Comparison of ENCODE assay signal across 10 mouse cellular contexts in genomic region chr2:104525506-104525905, GRCm38 (mm10). TPM values are rescaled to one million over a fixed set of nuclear protein-coding genes. Genes with fewer than 3 reads are reported as not detected.
DNase-seq lines count a peak whose midpoint lies in the region; ATAC-seq and TF ChIP-seq lines count a peak whose summit lies in the region.
"Had no signal": no experiment of that assay in that cellular context is flagged by ENCODE, and none has a peak within 500 bp of the region (broad histone marks: within the 10 kb centered on the region; RNA-seq: fewer than 3 reads in every experiment).

No protein-coding gene starts in this region.

- no peak overlapping the region for H3K4me3 ChIP-seq in heart, embryonic 10.5 days
- H3K4me3 ChIP-seq in left cerebral cortex, adult 2 months = no peak overlapping the region
- H3K4me3 ChIP-seq in cerebellum, adult 2 months (replicated peaks; ENCODE audit: insufficient read depth, low read depth, low read length) = no peak overlapping the region
- H3K4me3 ChIP-seq in gastrocnemius, adult 2 months = no peak overlapping the region

- H3K4me1 ChIP-seq in heart, embryonic 10.5 days = peaks cover 17% of the 10 kb centered on the region
- H3K4me1 ChIP-seq in cerebellum, adult 2 months (ENCODE audit: control insufficient read depth, insufficient read depth, low read length) = no peaks in the 10 kb centered on the region

- WGBS in heart, embryonic 10.5 days = 16% methylated on average over 5 of the region's 5 CpGs
- WGBS in cerebellum, adult 2 months = 79% methylated on average over 5 of the region's 5 CpGs

- no peak for TF ChIP-seq CTCF in left cerebral cortex, adult 2 months (IDR thresholded peaks at IDR 0.05)
- no peak for TF ChIP-seq CTCF in cerebellum, adult 2 months (IDR thresholded peaks at IDR 0.05; ENCODE audit: borderline replicate concordance, insufficient read depth, low read depth, low read length)
- TF ChIP-seq CTCF in gastrocnemius, adult 2 months (IDR thresholded peaks at IDR 0.05) = no peak

- no peaks in the 10 kb centered on the region for H3K9me3 ChIP-seq in heart, embryonic 10.5 days

- no peaks in the 10 kb centered on the region for H3K36me3 ChIP-seq in heart, embryonic 10.5 days

- H3K27ac ChIP-seq in heart, embryonic 10.5 days = no peak overlapping the region
- H3K27ac ChIP-seq in left cerebral cortex, adult 2 months = no peak overlapping the region
- no peak overlapping the region for H3K27ac ChIP-seq in cerebellum, adult 2 months (ENCODE audit: insufficient read depth, low read length)
- H3K27ac ChIP-seq in gastrocnemius, adult 2 months = no peak overlapping the region
- H3K27ac ChIP-seq: liver, embryonic 14.5 days had no signal

- TF ChIP-seq POLR2A in cerebellum, adult 2 months (IDR thresholded peaks at IDR 0.05; ENCODE audit: borderline replicate concordance, insufficient read depth, low read length) = no peak

- peak; percentile 94 for DNase-seq in heart, adult 11 months
- DNase-seq in heart, embryonic 10.5 days (ENCODE audit: low spot score) = no peak
- peak; percentile 54 for DNase-seq in adipocyte (ENCODE audit: low spot score)
- DNase-seq in heart, postnatal 14 days = peak; percentile 37 to 44
- DNase-seq in left cerebral cortex, adult 2 months (ENCODE audit: extremely low spot score in 1 of 2, low spot score in 2 of 2) = no peak
- no peak for DNase-seq in cerebellum, adult 2 months
- no peak for DNase-seq in gastrocnemius, adult 2 months
- DNase-seq: kidney, adult 8-10 months had no signal

- ATAC-seq in megakaryocyte progenitor cell, adult 5-6 weeks (replicated peaks; ENCODE audit: poor library complexity) = peak; percentile 91

- intact Hi-C loops in heart, postnatal 14 days (cut with DNase I) = loop anchor here (10.0 kb wide), 1 partner anchor 391 kb away; no protein-coding TSS in a partner anchor
- intact Hi-C loops in left cerebral cortex, adult 2 months (cut with DNase I) = no loop called here
- intact Hi-C loops in gastrocnemius, adult 2 months (cut with DNase I) = no loop called here

- H3K27me3 ChIP-seq in heart, embryonic 10.5 days (ENCODE audit: insufficient read depth, poor library complexity, severe bottlenecking) = no peaks in the 10 kb centered on the region
- H3K27me3 ChIP-seq in cerebellum, adult 2 months (ENCODE audit: control insufficient read depth, insufficient read depth, low read length) = no peaks in the 10 kb centered on the region

RNA-seq across cellular contexts. Expression of gene Hipk3, which starts 31.3 kb away (rescaled TPM):
- 34.2 and 48.1 TPM in 2 replicates for polyA plus RNA-seq in heart, embryonic 10.5 days (2016; fragmentation: Nextera tagmentation; extraction: Ambion mirVana)
- 100 to 1,000 TPM; 178 to 179 TPM for total RNA-seq in heart, postnatal 14 days (2021)
- total RNA-seq in megakaryocyte progenitor cell, adult 5-6 weeks (2015) = 52.1 and 52.7 TPM in 2 replicates
- 36.9 and 40.1 TPM in 2 replicates for total RNA-seq in megakaryocyte progenitor cell, adult 5-6 weeks (2017)
- total RNA-seq in left cerebral cortex, adult 2 months (2021) = 100 to 1,000 TPM in 1 of 2 experiments, 10 to 100 TPM in 1; 95.6 to 101 TPM
- 39.5 and 43.1 TPM in 2 replicates for polyA plus RNA-seq in cerebellum, adult 2 months (2012; rRNA removed)
- total RNA-seq in gastrocnemius, adult 2 months (2021) = 100 to 1,000 TPM; 228 to 267 TPM

Comparison
In these comparisons a context has a peak if more than half of its experiments do, and no peak if none do; other contexts are left out.
1. DNase-seq: peak in heart, adult 11 months (single experiment), adipocyte (single experiment) and heart, postnatal 14 days (2 of 2); none in heart, embryonic 10.5 days (single experiment), left cerebral cortex, adult 2 months (0 of 2), cerebellum, adult 2 months (0 of 2) and gastrocnemius, adult 2 months (single experiment).